Mouse (Mus musculus): ENCODE measurements around the gene Pnpla7. TPM values are rescaled to one million over a fixed set of nuclear protein-coding genes. Genes with fewer than 3 reads are reported as not detected.

The Pnpla7 gene
- total RNA-seq, 2 experiments from 2014 or later: 10.6 to 13.4 TPM

DNA sequence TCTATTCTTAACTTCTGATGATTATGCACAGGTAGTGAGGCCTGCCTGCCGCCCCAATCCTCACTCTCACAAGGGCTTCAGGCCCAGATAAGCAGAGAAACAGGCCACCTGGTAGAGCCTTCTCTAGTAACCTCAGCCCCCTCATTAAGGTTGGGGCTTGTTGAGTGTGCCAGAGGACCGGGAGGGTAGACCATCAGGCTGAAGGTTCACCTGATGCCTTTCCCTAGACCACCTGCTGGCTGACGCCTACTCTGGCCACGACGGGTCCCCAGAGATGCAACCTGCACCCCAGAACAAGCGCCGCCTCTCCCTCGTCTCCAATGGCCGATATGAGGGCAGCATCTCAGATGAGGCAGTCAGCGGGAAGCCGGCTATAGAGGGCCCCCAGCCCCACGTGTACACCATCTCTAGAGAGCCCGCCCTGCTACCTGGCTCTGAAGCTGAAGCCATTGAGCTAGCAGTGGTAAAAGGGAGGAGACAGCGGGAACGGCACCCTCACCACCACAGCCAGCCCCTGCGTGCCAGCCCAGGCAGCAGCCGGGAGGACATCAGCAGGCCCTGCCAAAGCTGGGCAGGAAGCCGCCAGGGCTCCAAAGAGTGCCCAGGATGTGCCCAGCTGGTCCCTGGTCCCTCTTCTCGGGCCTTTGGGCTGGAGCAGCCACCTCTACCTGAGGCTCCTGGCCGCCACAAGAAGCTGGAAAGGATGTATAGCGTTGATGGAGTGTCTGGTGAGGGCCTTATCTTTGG lies 79.7 kb downstream of the Pnpla7 start:
- intact Hi-C loops (cut with DNase I): no loop called here
- DNase-seq (ENCODE audit: low spot score in 2 of 2): no peak

DNA sequence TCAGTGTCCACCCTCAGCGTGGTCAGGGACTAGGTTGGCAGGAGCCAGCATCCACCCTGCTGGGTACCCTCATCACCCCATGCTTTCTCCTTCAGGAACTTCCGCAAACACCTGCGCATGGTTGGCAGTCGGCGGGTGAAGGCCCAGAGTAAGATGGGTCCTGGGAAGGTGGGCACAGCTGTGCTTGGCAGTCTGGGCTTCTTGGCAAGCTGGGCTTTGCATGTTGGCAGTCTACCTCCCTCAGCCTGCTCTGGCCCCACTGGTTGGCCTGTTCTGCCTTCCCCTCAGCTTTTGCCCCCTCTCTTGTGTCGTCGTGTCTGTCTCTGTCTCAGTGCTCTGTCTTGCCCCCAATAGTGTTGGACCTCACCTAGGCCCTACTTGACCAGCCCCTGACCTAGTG lies 83.1 kb downstream of the Pnpla7 start:
- DNase-seq (ENCODE audit: low spot score in 2 of 2): no peak
- intact Hi-C loops (cut with DNase I): no loop called here

DNA sequence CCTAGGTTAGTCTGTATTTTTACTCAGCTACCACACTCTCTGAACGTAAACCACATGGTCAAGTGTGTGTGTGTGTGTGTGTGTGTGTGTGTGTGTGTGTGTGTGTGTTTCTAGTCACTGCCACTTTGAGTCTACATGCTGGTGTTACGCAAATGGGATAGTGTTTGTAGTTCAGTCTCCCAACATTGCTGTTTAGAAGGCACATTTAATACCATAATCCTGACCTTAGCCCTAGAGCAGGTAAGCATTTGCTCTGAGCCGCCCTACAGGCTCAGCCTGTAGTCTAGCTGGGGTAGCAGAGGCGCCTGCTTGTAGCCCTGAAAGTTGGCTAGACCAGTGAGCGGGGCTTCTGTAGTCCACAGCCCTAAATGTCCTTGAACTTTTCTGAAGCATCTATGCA lies 87.7 kb downstream of the Pnpla7 start:
- DNase-seq (ENCODE audit: low spot score in 2 of 2): no peak

DNA sequence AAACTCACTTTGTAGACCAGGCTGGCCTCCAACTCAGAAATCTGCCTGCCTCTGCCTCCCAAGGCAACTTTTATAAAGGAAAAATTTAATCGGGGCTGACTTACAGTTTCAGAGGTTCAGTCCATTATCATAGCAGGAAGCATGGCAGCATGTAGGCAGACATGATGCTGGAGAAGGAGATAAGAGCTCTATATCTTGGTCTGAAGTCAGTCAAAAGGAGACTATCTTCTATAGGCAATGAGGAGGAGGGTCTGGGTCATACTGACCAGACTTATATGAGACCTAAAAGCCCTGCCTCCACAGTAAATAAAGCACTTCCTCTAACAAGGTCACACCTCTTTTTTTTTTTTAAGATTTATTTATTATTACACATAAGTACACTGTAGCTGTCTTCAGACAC lies 88.5 kb downstream of the Pnpla7 start:
- DNase-seq (ENCODE audit: low spot score in 2 of 2): no peak
- intact Hi-C loops (cut with DNase I): no loop called here

More for the DNA sequence above, 87.7 kb downstream of the Pnpla7 start:
- intact Hi-C loops (cut with DNase I): no loop called here

DNA sequence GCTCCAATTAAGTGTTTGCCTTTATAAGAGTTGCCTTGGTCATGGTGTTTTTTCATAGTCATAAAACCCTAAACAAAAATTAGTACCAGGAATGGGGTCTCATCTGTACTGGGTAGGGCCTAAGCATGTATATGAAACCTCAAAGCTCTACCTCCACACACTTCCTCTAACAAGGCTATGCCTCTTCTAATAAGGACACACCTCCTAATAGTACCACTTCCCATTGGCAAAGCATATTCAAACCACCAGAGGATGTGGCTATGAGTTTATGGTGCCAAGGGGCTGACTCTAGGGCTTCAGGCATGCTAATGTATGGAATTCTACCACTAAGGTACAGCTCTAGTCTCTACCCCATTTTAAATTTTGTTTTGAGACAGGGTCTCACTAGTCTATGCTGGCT lies 89.7 kb downstream of the Pnpla7 start:
- intact Hi-C loops (cut with DNase I): no loop called here
- DNase-seq (ENCODE audit: low spot score in 2 of 2): no peak

DNA sequence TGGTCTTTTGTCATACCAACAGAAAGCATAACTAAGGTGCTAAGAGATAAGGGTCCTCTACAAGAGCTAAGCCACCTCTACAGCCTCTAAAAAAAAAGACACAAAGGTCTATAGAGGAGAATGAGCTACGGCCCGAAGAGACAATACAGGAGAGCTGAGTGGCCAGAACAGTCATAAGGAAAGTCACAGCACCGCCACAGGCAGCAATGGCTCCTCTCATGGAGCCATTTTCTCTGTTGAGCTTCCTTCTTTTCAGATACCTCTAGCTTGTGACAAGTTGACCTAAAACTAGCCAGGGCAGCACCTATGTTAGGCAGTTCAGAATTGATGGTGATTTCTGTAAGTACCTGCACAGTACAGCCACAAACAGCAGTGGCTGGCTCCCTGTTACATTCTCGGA lies 90.7 kb downstream of the Pnpla7 start:
- DNase-seq (ENCODE audit: low spot score in 2 of 2): no peak

DNA sequence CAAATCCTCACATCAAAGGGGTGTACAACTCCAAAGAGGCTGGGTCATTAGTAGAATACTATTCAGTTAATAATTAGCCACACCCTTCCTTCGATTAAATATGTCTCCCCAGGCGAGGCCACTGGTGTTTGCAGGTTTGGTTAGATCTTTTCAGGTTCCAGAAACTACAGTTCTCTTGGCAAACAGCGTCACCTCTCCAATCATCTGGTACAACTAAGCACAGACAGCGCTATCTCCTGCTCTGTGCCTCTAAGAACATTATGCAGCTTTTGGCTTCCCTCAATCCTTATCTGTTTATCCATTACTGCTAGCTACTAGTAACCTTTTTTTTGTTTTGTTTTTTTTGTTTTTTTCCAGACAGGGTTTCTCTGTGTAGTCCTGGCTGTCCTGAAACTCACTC lies 93.7 kb downstream of the Pnpla7 start:
- DNase-seq (ENCODE audit: low spot score in 2 of 2): no peak
- intact Hi-C loops (cut with DNase I): no loop called here

More for the DNA sequence above, 90.7 kb downstream of the Pnpla7 start:
- intact Hi-C loops (cut with DNase I): no loop called here

DNA sequence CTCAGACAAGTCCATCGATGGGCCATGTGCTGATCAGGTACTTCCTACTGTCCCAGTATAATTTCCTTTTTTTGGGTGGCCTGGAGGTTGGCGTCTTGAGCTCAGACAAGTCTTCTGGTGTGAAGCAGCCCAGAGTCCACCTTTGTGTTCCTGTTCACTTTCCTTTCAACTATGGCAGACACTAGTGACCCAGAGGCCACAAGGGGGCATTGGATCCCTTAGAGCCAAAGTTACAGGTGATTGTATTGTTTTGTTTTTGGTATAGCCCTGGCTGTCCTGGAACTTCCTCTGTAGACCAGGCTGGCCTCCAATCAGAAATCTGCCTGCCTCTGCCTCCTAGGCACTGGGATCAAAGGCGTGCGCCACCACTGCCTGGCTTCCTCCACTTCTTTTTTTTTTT lies 96.6 kb downstream of the Pnpla7 start:
- intact Hi-C loops (cut with DNase I): no loop called here
- DNase-seq (ENCODE audit: low spot score in 2 of 2): no peak

DNA sequence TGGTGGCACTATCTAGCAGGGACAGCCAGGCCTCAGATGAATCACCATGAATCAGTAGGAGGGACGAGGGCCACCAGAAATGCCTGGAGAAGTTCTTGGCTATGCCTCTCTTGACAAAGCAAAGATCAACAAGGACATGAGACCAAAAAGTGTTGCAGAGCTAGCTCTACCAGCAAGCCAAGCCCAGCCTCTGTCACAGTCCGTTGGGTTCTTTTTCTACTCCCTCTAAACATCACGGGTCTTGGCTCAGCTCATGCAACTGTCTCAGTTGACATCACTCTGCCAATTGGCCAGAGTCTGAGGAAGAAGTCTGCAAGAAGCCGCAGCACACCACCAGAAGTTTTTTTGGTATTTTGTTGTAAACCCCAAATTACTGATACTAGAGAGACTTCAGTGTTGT lies 99.7 kb downstream of the Pnpla7 start:
- intact Hi-C loops (cut with DNase I): no loop called here
- no peak for DNase-seq (ENCODE audit: low spot score in 2 of 2)

DNA sequence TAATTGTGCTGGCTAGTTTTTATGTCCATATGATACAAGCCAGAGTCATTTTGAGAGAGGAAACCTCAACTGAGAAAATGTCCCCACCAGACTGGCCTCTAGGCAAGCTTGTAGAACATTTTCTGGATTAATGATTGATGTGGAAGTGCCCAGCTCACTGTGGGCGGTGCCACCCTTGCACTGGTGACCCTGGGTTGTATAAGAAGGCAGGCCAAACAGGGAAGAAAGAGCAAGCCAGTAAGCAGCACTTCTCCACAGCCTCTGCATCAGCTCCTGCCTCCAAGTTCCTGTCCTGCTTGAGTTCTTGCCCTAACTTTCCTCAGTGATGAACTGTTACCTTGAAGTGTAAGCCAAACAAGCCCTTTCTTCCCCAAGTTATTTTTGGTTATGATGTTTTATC lies 103.1 kb downstream of the Pnpla7 start:
- intact Hi-C loops (cut with DNase I): no loop called here

DNA sequence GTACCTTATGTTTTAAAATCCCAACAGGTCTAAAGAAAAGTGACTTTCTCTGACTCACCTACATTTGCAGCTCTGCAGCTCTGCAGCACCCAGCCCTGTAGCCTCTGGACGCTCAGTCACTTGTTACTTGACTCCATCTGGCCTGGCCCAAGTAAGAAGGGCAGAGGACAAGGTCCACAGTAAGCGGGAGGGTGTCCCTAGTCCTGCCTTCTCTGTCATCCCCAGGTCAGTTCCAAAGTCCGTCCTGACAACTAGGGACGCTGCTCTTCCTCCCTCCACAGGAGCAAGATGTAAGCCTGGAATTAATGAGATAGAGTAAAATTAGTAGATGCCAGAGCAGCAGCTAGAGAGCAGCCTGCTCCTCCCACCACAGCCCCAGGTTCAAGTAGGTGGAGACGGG lies 104.2 kb downstream of the Pnpla7 start, which contains the start of gene Entpd8:
TSS of gene Entpd8 (plus strand) at position 229 of the 400 bp plus-strand sequence.
- intact Hi-C loops (cut with DNase I): no loop called here
- DNase-seq (ENCODE audit: low spot score in 2 of 2): no peak

More for the DNA sequence above, 103.1 kb downstream of the Pnpla7 start:
- no peak for DNase-seq (ENCODE audit: low spot score in 2 of 2)

DNA sequence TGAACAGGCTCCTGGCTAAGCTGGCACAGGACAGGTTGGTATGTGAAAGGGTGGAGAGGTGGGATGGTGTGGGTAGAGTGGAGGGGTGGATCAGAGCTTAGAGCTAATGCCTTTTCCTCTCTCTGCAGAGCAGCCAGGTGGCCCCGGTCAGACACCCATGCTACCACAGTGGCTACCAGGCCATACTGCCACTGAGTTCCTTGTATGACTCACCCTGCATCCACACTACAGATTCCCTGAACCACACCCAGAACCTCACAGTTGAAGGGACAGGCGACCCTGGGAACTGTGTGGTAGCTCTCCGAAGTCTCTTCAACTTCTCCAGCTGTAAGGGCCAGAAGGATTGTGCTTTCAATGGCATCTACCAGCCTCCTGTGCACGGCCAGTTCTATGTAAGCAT lies 107.9 kb downstream of the Pnpla7 start:
- intact Hi-C loops (cut with DNase I): no loop called here
- DNase-seq (ENCODE audit: low spot score in 2 of 2): no peak

DNA sequence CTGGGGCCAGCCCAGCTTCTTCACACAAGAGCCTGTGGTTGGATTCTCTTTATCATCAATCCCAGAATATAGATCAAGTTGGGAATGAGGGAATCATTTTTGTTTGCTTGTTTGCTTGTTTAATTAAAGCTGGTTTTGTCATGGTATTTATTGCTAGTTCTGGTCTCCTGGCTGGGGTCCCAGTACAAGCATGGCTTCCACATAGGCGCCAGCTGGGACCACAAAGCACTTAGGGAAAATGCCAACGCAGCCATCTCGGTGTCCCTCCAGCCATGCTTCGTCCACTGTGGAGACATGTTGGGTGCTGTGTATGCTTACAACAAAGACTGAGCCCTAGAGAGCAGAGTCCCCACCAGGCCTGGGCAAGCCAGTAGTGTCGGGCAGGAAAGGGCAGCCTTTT lies 109.7 kb downstream of the Pnpla7 start:
- intact Hi-C loops (cut with DNase I): no loop called here
- no peak for DNase-seq (ENCODE audit: low spot score in 2 of 2)

DNA sequence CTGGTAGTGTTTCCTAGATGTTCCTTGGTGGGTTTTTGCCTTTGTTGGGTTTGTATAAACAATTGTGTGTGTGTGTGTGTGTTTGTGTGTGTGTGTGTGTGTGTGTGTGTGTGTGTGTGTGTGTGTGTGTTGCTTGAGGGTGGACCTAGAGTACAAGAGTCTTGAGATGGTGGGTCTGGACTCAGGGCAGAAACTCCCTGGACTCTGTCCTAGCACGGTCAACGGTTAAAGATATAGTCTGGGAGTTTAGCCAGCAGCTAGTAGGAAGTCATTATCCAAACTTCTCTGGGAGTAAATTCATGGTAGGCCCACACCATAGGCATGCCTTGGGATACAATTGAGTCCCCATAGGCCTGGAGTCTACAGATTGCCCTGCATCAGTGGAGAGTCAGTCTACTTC lies 112.0 kb downstream of the Pnpla7 start:
- intact Hi-C loops (cut with DNase I): no loop called here
- DNase-seq (ENCODE audit: low spot score in 2 of 2): no peak

DNA sequence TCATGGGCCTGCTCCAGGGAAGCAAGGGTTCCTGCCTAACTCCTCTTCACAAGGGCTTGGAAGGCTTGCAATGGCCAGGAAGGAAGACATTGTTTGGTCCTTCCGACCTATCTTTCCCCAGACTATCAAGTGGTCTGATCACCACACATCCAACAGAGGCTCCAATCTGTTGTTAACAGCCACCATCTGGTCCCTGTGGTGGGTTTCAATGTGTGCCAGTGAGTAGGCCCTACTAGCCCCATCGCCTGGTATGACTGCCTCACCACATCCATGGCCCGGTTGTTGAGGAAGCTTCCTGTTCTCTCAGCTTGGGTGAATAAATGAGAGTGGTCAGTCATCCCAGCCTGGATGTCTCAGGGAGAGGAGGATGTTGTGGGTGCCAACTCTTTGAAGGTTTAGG lies 112.8 kb downstream of the Pnpla7 start:
- DNase-seq (ENCODE audit: low spot score in 2 of 2): no peak
- intact Hi-C loops (cut with DNase I): no loop called here

DNA sequence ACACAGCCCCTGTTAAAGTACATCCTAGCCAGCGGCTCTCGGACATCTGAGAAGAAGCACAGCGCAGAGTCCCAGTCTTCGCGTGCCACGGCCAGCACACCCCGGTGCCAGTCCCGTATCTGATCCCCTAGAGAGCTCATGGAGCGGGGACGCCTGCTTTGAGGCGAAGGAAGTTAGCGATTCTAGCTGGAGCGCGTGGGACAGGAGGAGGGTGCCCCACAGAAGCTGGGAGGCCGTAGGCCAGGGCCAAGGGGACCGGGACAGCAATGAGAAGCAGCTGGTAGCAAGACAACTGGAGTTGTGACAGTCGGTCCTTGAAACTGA lies 118.9 kb downstream of the Pnpla7 start:
- intact Hi-C loops (cut with DNase I): no loop called here

DNA sequence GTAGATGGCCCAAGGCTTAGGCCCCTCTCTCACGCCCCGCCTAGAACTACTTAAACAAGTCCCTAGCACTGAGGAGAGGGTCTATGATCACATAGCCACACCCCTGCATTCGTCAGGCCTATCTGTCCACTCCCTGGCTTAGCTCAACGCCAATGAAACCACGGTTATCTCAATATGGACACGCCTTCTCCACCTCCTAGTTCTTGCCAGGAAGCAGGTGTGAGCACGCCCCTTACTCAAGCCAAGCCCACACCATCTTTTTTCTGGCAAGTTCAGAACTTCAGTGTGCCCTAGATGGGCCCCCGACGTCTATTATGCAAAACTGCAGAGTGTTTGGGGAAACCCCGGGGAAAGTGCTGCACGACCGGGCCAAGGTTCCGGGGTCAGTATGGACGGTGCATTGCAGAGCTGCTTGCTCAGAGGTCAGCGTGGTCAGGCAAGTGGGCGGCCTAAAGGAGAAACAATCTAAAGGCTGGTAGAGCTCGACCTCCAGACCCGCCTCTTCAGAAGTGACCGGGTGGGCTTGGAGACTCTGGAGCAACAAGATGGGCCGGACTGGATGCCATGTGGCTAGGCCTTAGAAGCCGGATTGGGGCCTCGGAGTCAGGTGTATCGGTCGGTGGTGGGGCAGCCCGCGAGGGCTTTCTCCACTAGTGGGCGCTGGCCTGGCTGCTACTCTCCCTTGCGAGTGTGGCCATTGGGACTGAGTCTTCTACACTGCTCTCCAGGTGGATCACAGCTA lies 119.4 kb downstream of the Pnpla7 start, which contains the start of gene Noxa1:
TSS of gene Noxa1 (minus strand) at position 41 of the 742 bp plus-strand sequence.
- intact Hi-C loops (cut with DNase I): no loop called here
- no peak for DNase-seq (ENCODE audit: low spot score in 2 of 2)

More for the DNA sequence above, 118.9 kb downstream of the Pnpla7 start:
- DNase-seq (ENCODE audit: low spot score in 2 of 2): no peak

DNA sequence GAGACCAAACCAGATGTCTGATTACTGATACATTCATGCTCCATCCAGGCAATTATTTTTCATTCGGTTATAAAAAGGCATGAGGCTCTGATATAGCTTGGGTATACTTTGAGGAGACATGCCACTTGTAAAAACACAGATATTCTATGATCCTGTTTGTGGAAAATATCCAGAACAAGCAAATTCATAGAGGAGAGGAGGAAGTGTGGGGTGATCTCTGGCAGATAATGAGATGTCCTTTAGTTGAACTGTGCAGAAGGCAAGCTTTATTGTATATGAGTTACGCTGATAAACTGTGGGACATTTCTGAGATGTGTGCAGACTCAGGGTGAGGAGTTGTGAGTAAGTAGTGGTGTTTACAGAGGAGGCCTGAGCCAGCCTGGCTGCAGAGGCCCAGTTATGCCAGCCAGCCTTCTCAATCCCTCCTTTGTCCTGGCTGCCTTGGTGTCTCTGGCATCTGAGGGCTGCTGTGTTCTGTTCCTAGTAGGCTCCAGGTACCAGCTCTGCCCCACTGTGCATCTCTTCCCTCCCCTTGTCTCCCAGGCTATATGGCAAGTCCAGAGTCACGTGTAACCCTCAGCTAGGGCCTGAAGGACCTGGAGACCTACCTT lies 122.3 kb downstream of the Pnpla7 start:
- intact Hi-C loops (cut with DNase I): no loop called here
- no peak for DNase-seq (ENCODE audit: low spot score in 2 of 2)

DNA sequence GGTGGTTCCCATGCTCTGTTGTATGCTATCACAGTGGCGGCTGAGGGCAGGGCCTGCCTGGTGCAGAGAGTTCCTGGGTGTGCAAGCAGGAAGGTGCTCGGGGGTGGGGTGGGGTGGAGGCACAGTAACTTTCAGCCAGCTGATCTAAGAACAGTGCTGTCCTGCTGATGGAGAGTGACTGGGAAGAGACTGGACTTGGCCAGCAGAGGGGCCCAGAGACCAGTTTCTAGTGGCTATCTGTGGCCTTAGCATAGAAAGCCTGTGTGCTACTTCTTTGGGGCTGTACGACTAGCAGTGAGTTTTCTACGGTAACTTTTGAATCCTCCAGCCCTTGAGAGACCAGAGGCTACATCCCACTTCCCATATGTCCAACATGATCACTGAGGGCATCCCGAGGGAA lies 123.1 kb downstream of the Pnpla7 start:
- intact Hi-C loops (cut with DNase I): no loop called here
- peak; percentile 50 to 54 for DNase-seq (ENCODE audit: low spot score in 2 of 2)

DNA sequence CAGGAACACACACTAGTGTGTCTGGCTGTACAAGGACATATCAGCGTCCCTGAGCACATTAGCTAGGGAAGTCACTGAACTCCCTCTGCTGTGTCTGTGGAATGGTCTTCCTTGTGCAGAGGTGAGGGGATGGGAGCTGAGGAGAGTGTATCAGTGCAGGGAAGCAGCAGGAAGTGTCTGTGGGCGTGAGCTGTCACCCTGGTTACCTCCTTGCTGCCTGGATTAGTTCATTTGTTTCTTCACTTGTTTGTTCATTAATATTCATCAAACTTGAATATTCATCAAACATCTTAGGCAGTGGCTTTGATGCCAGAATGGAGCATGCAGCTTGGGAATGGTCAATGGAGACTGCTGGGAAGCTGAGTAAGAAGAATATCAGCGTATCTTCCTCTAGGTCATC lies 123.9 kb downstream of the Pnpla7 start:
- intact Hi-C loops (cut with DNase I): loop anchor here (5.0 kb wide), 1 partner anchor 83 kb away; the partner anchor contains the start of gene Nrarp

More for the DNA sequence above, 123.9 kb downstream of the Pnpla7 start:
- peak in 1 of 2 experiments; percentile 15 for DNase-seq (ENCODE audit: low spot score in 2 of 2)
